Mouse (Mus musculus) C2C12 (cell line): ENCODE measurements around the gene Tubg2. TPM values are rescaled to one million over a fixed set of nuclear protein-coding genes. Genes with fewer than 3 reads are reported as not detected.
"Not testable (repeated sequence)": the region's sequence is repeated elsewhere in the genome, so short reads cannot be mapped to it uniquely, and the experiment has no call there.

Source experiments
- H3K27me3 ChIP-seq: one replicate; pipeline ENCODE4 v1.6.1; 2011; ENCODE audit not compliant: control insufficient read depth, insufficient read depth, insufficient read length
- H3K36me3 ChIP-seq: one replicate; pipeline ENCODE4 v1.6.1; 2011; ENCODE audit not compliant: control insufficient read depth, insufficient read depth
- H3K4me3 ChIP-seq: one replicate; pipeline ENCODE4 v1.5.1; 2011; ENCODE audit warnings: mild to moderate bottlenecking, control low read depth; ENCODE audit not compliant: poor library complexity, insufficient read depth, severe bottlenecking
- H3K79me2 ChIP-seq: one replicate; pipeline ENCODE4 v1.6.1; 2011; ENCODE audit not compliant: control insufficient read depth, insufficient read depth
- H3K79me3 ChIP-seq: one replicate; pipeline ENCODE4 v1.6.1; 2011; ENCODE audit warnings: low read depth, control low read depth
- H3ac ChIP-seq: one replicate; pipeline ENCODE3; 2011; ENCODE audit warnings: low read depth; ENCODE audit not compliant: control insufficient read depth, insufficient read length
- CEBPB ChIP-seq: IDR thresholded peaks from one replicate; pipeline ENCODE4 v1.6.1; 2011; ENCODE audit warnings: low read depth, mild to moderate bottlenecking, control low read depth, moderate library complexity
- CTCF ChIP-seq: IDR thresholded peaks from one replicate; pipeline ENCODE4 v1.5.1; 2011; ENCODE audit not compliant: control insufficient read depth, insufficient read depth, insufficient read length
- FOSL1 ChIP-seq: IDR thresholded peaks from one replicate; pipeline ENCODE4 v1.8.0; 2011; ENCODE audit warnings: mild to moderate bottlenecking, low read length; ENCODE audit not compliant: poor library complexity, insufficient read depth, severe bottlenecking
- MAX ChIP-seq: IDR thresholded peaks from one replicate; pipeline ENCODE4 v1.6.1; 2011; ENCODE audit warnings: mild to moderate bottlenecking, control low read depth
- MYOD1 ChIP-seq: IDR thresholded peaks from one replicate; pipeline ENCODE4 v1.6.1; 2011; ENCODE audit warnings: low read depth; ENCODE audit not compliant: control insufficient read depth, insufficient read length
- MYOG ChIP-seq: IDR thresholded peaks from one replicate; pipeline ENCODE4 v1.6.1; 2011; ENCODE audit not compliant: control insufficient read depth, insufficient read length; ENCODE audit errors: extremely low read depth
- USF1 ChIP-seq: IDR thresholded peaks from one replicate; pipeline ENCODE4 v1.6.1; 2011; ENCODE audit warnings: low read depth, mild to moderate bottlenecking, control low read depth, moderate library complexity
- polyA plus RNA-seq: library from polyadenylated mRNA; unstranded; fragments of >200 nt; fragmentation: generic; extraction: Trizol; gene quantifications from one replicate; pipeline ENCODE4 v1.2.1, GENCODE M21; 2012; ENCODE audit warnings: missing spikeins

The Tubg2 gene
- polyA plus RNA-seq, 1 experiment: 0.13 TPM

- no peaks in the 10 kb centered on the region for H3K36me3 ChIP-seq
- no peak overlapping the region for H3K4me3 ChIP-seq
- H3K79me2 ChIP-seq: no peaks in the 10 kb centered on the region
- no peaks in the 10 kb centered on the region for H3K27me3 ChIP-seq
- TF ChIP-seq MYOG (no peak), CTCF (no peak), MYOD1 (no peak)
- H3K79me3 ChIP-seq: no peaks in the 10 kb centered on the region
- no peak overlapping the region for H3ac ChIP-seq
These were observed 6.3 kb upstream of the Tubg2 start for GRCm38 (mm10) chr11:101149178-101150105.

GRCm38 (mm10) chr11:101151063-101151462 lies 4.6 kb upstream of the Tubg2 start:
- Histone ChIP-seq H3K79me2 (no peaks in the 10 kb centered on the region), H3ac (no peak overlapping the region), H3K79me3 (no peaks in the 10 kb centered on the region), H3K4me3 (no peak overlapping the region), H3K36me3 (no peaks in the 10 kb centered on the region), H3K27me3 (no peaks in the 10 kb centered on the region)
- TF ChIP-seq FOSL1 (no peak), MAX (no peak), USF1 (no peak), MYOD1 (no peak), MYOG (no peak), CTCF (no peak), CEBPB (no peak)

- TF ChIP-seq CEBPB (no peak), MYOD1 (no peak), FOSL1 (no peak), USF1 (no peak), MYOG (no peak), MAX (no peak), CTCF (no peak)
- no peaks in the 10 kb centered on the region for H3K79me2 ChIP-seq
- no peak overlapping the region for H3ac ChIP-seq
- no peaks in the 10 kb centered on the region for H3K79me3 ChIP-seq
- no peak overlapping the region for H3K4me3 ChIP-seq
- H3K36me3 ChIP-seq: no peaks in the 10 kb centered on the region
- no peaks in the 10 kb centered on the region for H3K27me3 ChIP-seq
These were observed 2.9 kb upstream of the Tubg2 start for GRCm38 (mm10) chr11:101152825-101153224.

- no peaks in the 10 kb centered on the region for H3K36me3 ChIP-seq
These were observed 1.1 kb upstream of the Tubg2 start for GRCm38 (mm10) chr11:101154648-101155047.

GRCm38 (mm10) chr11:101155151-101155550 lies 556 bp upstream of the Tubg2 start:
- TF ChIP-seq CTCF (no peak), MAX (no peak), MYOD1 (no peak), USF1 (no peak), FOSL1 (no peak), CEBPB (no peak), MYOG (no peak)
- no peaks in the 10 kb centered on the region for H3K27me3 ChIP-seq

More at GRCm38 (mm10) chr11:101154648-101155047, 1.1 kb upstream of the Tubg2 start:
- TF ChIP-seq USF1 (no peak), MYOD1 (no peak), MYOG (no peak), FOSL1 (no peak), MAX (no peak), CTCF (no peak), CEBPB (no peak)
- no peaks in the 10 kb centered on the region for H3K27me3 ChIP-seq
- H3K79me3 ChIP-seq: no peaks in the 10 kb centered on the region
- H3K79me2 ChIP-seq: no peaks in the 10 kb centered on the region
- no peak overlapping the region for H3K4me3 ChIP-seq
- H3ac ChIP-seq: no peak overlapping the region

GRCm38 (mm10) chr11:101160151-101160550 lies 4.4 kb downstream of the Tubg2 start:
- not testable (repeated sequence) for H3K27me3 ChIP-seq, H3ac ChIP-seq

More at GRCm38 (mm10) chr11:101155151-101155550, 556 bp upstream of the Tubg2 start:
- H3K79me2 ChIP-seq: no peaks in the 10 kb centered on the region
- H3K79me3 ChIP-seq: no peaks in the 10 kb centered on the region
- H3ac ChIP-seq: no peak overlapping the region
- no peak overlapping the region for H3K4me3 ChIP-seq
- no peaks in the 10 kb centered on the region for H3K36me3 ChIP-seq

GRCm38 (mm10) chr11:101160981-101161505 lies 5.3 kb downstream of the Tubg2 start:
- not testable (repeated sequence) for H3K79me3 ChIP-seq

More at GRCm38 (mm10) chr11:101160151-101160550, 4.4 kb downstream of the Tubg2 start:
- H3K36me3 ChIP-seq: peaks cover 29% of the 10 kb centered on the region
- not testable (repeated sequence) for H3K79me2 ChIP-seq, H3K4me3 ChIP-seq, H3K79me3 ChIP-seq

More at GRCm38 (mm10) chr11:101160981-101161505, 5.3 kb downstream of the Tubg2 start:
- H3K27me3 ChIP-seq, H3K79me2 ChIP-seq, H3K4me3 ChIP-seq, H3ac ChIP-seq: not testable (repeated sequence)
- H3K36me3 ChIP-seq: peaks cover 38% of the 10 kb centered on the region
